Mouse (Mus musculus) urinary bladder, postnatal 10 days (tissue): Measurements from ENCODE around the gene Ncapd2.
A peak's percentile ranks its signal among the peaks of the same experiment; 100 is the strongest.

ENCODE experiments used
- DNase-seq: peaks from one replicate; pipeline ENCODE4 v3.0.0; 2022; ENCODE audit warnings: low spot score

Gene Ncapd2

DNA sequence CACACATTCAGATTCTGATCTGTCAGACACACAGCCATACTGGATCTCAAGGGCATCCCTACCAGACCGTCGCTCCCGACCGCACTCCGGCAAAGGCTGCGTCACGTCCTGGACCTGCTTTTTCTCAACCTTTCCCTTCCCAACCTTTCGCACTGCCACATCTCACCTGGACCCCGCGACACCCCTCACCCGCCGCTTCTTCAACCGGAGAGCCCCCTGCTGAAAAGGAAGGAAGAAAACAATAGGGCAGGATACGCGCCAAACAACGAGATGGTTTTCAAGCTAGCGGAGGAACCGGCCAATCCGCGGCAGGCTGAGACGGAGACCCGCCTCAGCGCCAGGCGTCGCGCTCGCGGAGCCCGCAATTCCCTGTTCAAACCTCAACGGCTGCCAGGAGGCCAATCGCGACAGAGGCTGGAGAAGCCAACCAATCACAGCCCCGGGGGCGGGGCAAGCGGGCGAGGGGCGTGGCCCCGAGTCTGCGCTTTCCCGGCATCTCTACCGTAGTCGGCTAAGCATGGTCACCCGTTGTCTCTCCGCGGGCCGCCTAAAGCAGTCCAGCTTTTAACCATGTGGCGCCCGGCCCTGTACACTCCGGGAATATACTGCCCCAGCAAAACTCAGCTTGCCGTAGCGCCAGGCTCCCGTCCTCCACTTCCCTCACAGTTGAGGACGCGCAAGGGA, at the start of gene Ncapd2, which contains the start of gene Mrpl51:
TSS of gene Ncapd2 (minus strand) at position 370 of the 684 bp plus-strand sequence.
TSS of gene Mrpl51 (plus strand) at position 470 of the 684 bp plus-strand sequence.
- DNase-seq = peak; percentile 89

DNA sequence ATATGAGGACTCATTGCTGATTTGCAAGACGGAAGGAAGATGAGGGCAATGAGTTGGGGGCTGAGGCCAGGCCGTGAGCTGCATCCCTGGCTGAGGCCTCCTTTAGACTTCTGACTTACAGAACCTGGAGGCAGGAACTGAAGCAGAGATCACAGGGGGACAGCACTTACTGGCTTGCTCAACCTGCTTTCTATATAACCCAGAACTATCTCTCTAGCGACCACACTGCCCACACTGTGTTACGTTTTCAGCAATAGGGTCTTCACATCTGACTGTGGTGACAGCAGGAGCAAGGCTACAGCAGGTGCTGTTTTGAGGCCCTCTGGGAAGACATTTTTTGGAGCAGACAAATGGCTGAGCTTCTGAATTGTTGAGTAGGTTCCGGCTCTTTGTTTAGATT, 49.1 kb upstream of the Ncapd2 start:
- no peak for DNase-seq

DNA sequence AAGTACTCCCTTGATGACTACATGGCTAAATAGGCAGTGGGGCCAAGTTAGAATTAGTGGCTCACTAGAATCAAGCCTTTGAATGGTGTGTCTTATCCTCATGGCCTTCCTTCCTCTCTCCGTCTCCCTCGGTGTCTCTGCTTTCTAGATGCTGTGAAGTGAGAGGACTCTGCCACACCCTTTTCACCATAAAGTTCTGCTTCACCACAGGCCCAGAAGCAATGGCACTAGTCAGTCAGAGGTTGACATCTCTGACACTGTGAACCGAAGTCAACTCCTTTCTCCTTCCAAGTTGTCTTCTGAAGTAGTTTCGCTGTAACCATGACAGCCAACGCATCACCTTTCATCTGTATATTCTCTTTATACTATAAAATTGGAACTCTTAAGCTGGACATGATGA, 48.0 kb upstream of the Ncapd2 start:
- no peak for DNase-seq

DNA sequence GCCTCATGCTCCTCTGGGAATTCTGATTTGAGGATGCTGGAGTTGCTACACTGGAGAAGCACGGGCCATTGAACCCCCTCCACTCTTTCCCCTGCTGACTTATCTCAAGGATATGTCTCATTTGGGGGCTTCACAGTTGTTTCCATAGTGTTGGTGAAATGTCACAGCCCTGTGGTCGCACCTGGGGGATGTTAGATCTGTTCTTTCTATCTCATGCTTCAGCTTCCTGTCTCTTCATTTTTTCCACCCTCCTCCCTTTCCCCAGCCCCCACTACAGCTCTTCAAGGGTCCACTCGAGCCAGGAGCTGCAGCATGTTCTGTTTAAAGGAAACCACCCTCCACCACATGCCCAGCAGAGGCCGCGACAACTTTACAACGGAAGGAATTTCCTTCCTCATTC, 46.9 kb upstream of the Ncapd2 start:
- no peak for DNase-seq

DNA sequence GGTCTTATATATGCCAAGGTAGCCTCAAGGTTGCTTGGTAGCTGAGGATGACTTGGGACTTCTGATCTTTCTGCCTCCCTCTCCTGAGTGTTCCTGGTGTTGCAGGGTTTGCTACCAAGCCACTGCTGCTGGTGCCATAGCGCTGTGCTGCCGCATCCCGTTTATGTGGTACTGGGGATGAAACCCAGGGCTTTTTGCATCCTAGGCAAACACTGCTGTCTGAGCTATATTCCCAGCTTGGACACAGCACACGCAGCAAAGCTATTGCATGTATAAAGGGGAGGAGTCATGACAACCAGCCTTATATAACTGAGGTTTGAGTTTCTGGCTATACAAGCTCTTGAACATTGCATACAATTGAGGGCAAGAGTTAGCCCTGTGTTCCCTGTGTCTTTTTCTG, 45.9 kb upstream of the Ncapd2 start:
- DNase-seq = no peak

DNA sequence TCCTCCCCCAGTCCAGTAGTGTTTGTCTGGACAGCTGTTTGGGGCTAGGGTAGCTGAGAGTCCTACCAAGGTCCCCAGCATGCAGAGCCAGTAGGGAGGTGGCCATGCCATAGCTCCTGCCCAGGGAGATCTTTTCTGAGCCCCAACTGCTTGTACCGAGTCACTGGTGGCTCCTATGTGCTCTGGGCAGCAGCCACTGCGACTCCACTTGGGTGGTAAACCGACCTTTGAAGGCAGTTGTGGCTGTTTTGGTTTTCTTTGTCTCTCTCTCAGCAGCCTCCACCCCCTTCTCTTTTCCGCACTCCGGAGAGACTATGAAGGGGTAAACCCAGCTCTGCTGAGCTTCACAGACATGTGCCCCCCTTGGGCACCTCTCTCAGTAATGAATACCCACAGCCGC, 45.3 kb upstream of the Ncapd2 start, which contains the start of gene Cd27:
TSS of gene Cd27 (minus strand) at position 229 of the 400 bp plus-strand sequence.
- DNase-seq = no peak

DNA sequence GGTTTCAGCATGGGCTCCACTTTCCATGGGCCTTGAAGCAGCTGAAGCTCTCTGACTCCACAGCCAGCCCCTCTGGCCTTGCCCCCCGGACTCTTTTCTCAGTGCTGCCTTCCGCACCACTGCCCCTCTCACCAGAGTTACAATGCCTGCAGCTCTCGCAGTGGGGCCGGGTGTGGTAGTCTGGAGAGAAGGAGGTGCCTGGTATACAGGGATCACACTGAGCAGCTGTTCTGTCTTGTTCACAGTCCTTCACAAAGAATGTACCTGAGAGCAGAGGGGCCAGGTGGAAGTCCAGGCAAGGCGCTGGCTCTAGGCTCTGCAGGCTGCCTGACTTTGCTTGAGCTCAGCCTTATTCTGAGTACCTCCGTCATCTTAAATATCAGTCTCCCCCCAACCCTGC, 44.8 kb upstream of the Ncapd2 start:
- DNase-seq = no peak

DNA sequence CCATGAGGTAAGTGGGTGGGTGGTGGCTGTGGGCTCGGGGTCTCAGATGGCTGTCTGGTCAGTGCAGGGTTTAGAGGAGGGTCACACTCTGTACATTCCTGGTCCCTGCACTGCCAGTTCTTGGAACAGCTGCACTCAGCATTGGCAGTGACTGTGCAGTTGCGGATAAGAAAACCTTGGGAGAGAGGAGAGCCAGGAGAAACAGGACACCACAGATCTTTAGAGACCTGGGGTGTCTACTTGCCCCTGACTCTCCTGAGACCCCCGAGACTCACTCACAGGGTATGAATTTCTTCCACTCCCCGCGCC, 43.0 kb upstream of the Ncapd2 start:
- no peak for DNase-seq

DNA sequence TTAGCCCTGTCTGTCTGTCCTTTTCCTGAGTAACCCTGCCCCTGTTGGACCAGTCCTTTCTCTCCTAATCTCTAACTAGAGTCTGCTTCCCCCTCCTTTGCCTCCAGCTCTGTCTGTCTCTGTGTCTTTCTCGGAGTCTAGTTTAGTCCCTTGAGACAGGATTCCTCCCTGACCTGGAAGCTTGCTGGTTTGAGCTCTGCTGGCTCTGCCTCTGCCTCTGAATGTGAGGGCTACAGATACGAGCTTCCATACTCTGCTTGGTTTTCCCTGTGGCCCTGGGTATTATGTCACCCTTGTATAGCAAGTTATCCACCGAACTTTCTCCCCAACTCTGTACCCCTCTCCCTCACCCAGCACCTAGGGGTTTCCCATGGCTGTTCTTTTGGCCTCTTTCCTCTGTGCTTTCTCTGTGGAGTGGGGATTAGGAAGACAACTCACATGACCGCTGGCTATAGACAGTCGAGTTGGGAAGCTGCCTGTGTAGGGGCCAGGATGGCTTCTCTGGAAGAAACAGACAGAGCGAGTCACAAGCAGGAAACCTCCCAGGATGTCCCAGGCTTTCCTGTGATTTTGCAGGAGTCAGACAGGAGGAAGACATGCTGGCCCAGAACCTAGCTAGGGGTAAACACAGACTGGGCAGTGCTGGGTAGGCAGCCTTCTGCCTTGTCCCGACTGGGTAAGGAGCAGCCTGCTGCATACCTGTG, 42.5 kb upstream of the Ncapd2 start:
- no peak for DNase-seq

DNA sequence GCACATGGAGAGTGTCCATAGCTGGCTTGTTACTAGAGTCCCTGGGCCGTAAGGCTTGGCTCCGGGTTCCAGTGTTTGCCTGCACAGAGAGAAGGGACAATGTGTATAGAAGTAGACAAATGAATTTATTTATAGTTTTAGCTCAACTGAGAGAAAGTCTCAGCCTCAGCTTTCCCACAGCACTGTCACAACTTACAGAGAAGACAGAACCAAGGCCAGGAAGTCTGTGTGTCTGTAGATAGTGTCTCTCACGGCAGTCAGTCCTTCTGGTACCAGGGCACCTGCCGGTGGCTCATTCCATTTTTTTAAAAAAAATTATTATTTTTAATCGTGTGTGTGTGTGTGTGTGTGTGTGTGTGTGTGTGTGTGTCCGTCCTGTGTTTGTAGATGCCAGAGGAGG, 41.0 kb upstream of the Ncapd2 start:
- DNase-seq = no peak

DNA sequence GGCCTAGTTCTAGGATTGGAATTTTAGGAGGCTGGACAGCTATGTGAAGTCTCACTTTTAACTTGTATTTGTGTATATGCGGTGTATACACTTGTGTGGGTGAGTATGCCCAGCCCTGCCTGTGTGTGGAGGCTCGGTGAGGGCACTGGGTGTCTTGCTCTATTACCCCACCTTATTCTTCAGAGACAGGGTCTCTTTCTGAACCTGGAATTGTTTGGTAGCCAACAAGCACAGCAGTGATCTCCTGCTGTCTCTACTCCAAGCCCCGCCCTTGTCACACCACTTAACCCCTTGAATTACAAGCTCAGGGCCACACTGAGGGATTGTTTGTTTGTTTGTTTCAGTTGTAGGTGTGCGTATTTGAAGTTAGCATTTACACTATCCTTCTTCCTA, 40.5 kb upstream of the Ncapd2 start:
- DNase-seq = no peak

DNA sequence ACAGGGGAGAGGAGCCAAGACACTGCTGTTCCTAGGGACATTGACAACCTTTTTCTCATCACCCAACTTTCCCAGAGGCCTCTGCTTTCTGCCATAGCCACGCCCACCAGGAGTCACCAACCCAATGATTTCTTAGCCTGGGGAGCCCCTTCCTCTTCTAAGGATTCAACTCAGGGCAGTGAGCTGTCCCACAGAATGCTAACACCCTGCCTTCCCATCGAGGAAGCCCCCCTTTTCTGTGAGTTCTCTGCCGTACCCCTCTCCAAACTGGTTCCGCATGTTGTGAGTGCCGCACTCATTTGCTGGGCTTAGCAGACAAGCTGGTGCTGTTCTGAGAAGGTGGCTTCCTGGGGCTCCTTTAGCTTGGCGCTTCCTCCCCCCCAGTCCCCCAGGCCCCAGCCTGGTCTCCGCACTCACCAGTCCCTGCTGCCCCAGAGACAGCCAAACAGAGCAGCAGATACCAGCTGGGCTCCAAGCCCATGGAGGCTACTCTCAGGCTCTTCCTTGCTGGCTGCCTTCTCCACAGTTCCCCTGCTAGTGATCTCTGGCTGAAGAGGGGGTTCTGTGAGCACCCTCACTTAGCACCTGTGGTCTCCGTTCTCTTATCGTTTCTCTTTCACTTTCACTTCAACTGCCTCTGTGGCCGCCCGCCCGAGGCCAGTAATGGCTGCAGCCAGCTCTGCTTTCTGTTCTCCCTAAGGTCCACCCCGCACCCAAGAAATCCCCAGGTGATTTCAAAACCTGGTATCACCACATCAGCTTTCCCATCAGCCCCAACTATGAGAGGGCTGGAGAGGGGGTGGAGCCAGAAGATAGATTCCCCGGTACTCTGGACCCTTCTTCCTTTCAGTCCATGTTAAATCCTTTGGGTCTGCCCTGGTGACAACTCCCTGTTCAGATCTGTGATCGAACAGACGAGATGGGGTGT, 39.9 kb upstream of the Ncapd2 start, which contains the start of gene Tapbpl:
TSS of gene Tapbpl (minus strand) at position 744 of the 928 bp plus-strand sequence.
- DNase-seq = no peak

DNA sequence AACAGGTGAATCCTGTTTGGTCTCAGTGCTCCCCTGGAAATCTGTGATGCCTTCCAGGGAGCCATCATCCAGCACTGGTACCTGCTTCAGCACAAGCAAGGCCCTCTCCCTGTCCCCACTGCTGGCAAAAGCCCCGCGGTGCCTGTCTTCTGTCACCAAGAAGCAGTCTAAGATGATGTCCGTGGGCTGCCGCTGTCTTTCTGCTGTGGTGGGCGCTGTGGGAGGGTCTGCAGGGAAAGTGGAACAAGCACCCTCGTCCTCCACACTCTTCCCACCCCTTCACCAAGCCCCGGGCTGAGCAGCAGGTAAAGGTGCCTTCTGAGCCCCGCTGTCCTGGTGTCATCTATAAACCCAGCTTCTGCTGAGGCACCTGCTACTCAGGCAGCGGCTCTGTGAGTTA, 39.1 kb upstream of the Ncapd2 start:
- DNase-seq = no peak

DNA sequence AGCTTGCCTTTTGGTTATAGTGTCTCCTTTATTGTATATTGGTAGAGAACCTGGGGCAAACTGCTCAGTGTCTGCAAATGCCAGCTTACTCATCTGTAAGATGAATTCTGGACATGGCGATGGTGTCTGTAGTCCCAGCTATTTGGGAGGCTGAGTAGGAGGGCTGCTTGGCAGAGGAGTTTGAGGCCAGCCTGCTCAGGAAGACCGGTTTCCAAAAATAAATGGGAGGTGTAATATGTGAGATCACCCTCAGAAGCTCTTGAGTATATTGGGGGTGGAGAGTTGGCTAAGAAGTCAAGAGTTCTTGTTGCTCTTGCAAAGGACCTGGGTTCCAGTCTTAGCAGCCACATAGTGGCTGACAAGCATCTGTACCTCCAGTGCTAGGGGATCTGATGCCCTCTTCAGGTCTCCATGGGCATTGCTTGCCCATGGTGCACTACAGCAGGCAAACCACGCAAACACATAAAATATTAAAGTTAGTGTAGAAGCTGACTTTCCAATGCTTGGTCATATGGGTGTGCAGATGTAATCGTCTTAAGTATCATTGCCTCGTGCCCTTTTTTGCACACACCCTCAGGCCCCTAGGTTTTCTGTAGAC, 34.1 kb upstream of the Ncapd2 start:
- DNase-seq = no peak

DNA sequence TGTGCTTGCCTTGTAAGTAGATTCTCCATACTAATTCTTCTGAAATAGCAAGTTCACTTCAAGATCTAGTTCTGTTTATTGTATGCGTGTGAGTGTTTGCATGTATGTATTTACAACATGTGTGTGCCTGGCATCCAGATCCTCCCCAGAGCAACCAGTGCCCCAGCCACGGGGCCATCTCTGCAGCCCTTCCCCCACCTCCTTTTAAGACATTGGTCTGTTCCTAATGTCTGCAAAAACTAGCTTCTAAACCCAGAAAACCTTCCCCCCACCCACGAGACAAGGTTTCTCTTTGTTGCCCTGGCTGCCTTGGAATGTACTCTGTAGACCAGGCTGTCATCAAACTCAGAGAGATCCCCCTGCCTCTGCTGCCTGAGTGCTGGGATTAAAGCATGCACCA, 31.1 kb upstream of the Ncapd2 start:
- no peak for DNase-seq

DNA sequence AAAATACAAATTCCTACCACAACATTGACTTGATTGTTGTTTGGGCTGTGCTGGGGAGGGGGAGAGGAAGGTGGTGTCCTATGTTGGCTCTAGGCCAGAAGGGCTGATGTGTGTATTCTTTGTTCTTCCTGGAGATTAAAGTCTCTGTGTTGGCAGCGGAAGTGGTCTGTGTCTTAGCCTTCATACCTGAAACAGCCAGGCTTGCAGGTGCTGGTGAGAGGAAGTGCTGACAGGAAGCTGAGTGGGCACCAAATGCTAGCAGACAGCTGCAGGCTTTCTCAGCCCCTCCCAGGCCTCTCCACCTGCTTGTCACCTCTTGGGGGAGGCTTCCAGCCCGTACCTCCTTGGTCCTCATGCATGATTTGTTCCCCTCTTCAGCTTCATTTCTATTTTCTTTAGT, 30.6 kb upstream of the Ncapd2 start:
- DNase-seq = no peak

DNA sequence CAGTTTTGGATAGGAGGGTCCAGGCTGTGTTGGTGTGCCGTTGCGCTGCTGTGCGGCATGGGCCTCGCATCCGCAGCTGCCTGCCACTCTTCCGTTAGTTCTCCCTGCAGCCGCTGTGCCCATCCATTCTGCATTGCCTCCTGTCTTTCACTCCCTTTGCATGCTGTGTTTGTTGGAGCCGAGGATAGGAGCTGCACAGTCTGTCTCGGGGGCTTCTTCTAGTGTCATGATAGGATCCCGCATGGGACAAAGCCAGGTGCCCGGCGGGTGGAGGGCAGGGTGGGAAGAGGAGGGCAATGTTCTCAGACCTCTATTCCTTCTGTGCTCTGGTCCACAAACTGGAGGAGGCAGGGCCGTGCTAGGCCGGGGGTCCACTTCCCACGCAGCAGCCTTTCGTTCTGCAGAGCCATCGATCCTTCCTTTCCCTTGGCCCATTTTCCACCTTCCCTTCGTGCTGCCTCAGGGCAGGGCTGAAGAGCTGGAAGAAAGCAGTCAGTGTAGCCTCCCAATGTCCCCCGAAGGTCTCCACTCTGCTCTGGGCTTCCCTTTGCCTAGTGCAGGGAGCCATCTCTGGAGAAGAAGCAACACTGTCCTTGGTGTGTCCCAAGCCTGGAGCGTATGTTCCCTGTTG, 29.7 kb upstream of the Ncapd2 start:
- no peak for DNase-seq

DNA sequence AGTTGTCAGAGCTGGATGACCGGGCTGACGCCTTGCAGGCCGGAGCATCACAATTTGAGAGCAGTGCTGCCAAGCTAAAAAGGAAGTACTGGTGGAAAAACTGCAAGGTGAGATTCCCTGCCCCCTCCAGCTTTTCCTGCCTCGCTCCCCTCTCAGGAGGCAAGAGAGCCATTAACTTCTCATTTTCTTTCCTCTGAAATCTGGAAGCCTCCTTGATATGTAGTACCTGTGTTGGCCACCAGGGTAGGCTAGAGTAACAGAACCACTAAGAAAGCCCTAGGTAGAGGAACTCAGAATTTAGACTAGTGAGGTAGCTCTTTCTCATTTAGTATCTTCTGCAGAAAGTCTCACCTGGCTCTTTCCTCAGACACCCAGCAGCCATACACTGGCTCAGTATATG, 27.5 kb upstream of the Ncapd2 start:
- DNase-seq = no peak

DNA sequence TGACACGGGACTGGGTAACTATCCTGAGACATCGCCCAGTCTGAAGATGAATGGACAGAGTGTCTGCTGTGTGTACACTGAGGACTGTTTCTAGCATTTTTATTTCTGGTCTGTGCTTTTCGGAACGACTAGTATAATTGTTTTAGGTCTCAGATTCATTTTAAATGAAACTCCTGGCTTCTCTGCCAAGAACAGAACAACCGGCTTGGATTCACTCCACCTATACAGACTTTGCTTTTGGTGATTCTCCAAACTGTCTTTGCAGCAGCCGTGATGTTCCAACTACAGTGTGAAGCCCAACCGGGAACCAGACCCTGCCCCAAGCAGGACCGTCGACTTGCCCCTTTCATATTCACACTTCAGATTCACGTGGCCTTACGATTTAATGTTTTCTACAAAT, 26.4 kb upstream of the Ncapd2 start:
- DNase-seq = no peak

DNA sequence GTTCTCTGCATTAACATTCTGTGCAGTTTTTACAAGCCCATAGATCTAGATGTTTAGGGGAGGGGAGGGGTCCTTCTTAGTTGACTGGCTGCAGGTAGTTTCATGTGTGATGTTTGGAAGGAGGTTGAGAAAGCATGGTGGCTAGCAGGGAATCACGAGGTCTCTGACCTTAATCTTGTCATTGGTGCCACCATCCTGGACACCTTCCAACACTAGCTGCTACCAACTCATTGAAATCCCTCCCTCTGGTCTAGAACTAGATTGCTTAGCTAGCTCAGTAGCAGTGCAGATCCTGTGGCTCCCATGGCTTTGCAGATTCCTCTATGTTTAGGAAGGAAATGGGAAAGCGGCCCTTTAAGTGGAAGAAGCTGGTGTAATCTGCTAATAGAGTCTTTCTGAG, 25.4 kb upstream of the Ncapd2 start:
- DNase-seq = no peak

DNA sequence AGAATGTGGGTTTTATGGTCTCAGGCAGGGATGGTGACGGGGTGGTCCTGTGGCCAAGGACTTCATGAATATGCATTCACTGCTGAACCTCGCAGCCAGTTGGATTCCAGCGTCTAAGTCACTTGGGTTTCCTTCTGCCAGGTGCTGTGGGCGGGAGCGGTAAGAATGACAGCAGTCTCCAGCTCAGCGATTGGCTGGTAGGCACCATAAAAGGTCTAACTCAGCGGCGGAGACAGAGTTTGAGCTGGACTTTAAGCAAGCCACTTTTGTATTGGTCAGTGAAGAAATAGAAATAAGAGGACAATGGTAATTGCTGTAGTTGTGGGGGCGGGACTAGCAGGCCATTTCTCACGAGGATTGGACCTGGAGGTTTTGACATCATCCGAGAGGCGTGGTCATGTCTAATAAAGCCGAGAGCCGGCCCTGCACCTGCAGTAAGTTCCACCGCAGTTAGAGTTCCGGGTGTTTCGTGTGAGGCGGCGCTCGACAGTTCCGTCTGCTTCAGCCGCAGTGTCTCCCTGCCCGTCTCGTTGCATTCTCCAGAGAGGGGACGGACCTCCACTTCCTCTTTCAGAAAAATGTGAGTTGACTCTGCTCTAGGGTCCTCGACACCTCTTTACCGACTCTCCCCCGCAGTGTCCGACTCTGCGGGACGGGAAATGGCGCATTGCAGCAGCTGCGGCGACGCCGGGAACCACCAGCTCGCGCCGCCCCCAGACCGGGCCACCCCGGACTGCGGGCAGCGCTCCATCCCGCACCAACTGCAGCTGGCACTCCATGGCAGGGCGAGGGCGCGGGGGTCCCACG, 23.9 kb upstream of the Ncapd2 start, which contains the start of gene Vamp1:
TSS of gene Vamp1 (plus strand) at position 404 of the 807 bp plus-strand sequence.
- peak; percentile 72 for DNase-seq
